Mouse (Mus musculus) E14TG2a.4 (cell line): Measurements from ENCODE around the gene Arhgef10l.
A peak's percentile ranks its signal among the peaks of the same experiment; 100 is the strongest.

Source experiments
- H3K27me3 ChIP-seq: 2 replicates; pipeline ENCODE4 v1.6.1; 2014; ENCODE audit warnings: low read length, control low read depth; ENCODE audit not compliant: insufficient read depth
- H3K36me3 ChIP-seq: 2 replicates; pipeline ENCODE4 v1.6.1; 2014; ENCODE audit warnings: low read length, control low read depth; ENCODE audit not compliant: insufficient read depth
- H3K4me1 ChIP-seq: replicated peaks from 2 replicates; pipeline ENCODE4 v1.6.1; 2014; ENCODE audit warnings: low read depth, low read length, control low read depth
- H3K4me3 ChIP-seq: replicated peaks from 2 replicates; pipeline ENCODE4 v1.5.1; 2014; ENCODE audit warnings: mild to moderate bottlenecking, low read length
- H3K9me3 ChIP-seq: 2 replicates; pipeline ENCODE4 v1.6.1; 2014; ENCODE audit warnings: low read length, control low read depth
- CTCF ChIP-seq: conservative IDR thresholded peaks from 2 replicates; pipeline ENCODE4 v1.5.1; 2014; ENCODE audit warnings: low read length
- NANOG ChIP-seq: IDR thresholded peaks from 2 replicates; pipeline ENCODE4 v1.6.1; 2014; ENCODE audit warnings: borderline replicate concordance, low read length, mixed read lengths
- POU5F1 ChIP-seq: IDR thresholded peaks from 2 replicates; pipeline ENCODE4 v1.6.1; 2014; ENCODE audit warnings: low read length, borderline replicate concordance

Gene Arhgef10l

DNA sequence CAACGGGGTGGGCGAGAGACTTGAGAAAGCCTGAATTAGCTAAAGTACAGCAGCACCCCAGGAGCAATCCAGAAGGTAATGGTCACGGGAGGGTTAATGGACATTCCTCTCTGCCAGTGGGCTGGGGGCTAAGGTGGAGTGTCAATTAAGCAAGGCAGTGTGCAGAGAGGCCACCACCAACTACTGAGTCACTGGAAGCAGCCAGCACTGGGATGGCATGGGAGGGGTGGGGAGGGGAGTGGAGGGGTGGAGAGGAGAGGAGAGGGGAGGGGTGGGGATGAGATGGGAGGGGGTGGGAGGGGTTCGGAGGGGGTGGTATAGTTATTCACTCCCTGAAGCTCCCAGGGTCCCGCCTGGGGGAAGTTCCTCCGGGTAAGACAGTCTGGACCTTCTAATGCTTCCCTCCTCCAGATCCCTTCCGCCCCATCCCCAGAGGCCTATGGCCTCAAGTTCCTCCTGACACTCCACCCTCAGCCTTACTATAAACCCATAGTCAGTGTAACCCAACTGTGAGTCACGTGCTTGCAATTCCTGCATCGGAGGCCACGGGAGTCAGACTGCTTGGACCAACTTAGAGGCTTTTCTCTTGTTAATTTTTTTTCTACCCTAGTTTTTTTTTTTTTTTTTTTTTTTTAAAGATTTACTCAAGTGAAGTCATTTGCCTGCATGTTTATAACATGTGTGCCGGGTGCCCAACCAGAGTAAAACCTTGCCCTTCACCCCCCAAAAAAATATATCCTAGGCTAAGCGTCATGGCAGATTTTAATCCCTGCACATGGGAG lies 22.4 kb upstream of the Arhgef10l start:
- Histone ChIP-seq H3K4me1 (peaks cover 60% of the 10 kb centered on the region), H3K9me3 (no peaks in the 10 kb centered on the region), H3K27me3 (no peaks in the 10 kb centered on the region), H3K36me3 (no peaks in the 10 kb centered on the region), H3K4me3 (no peak overlapping the region)
- TF ChIP-seq CTCF (no peak), POU5F1 (no peak), NANOG (no peak)

GRCm38 (mm10) chr4:140684881-140685303 lies 19.1 kb upstream of the Arhgef10l start:
- peak overlapping the region; percentile 37; the same call in 1 of the 2 replicates for H3K4me3 ChIP-seq
- H3K27me3 ChIP-seq = no peaks in the 10 kb centered on the region
- no peaks in the 10 kb centered on the region for H3K36me3 ChIP-seq
- TF ChIP-seq NANOG = no peak
- peak; percentile 35 for TF ChIP-seq CTCF
- TF ChIP-seq POU5F1 = no peak
- no peaks in the 10 kb centered on the region for H3K9me3 ChIP-seq
- H3K4me1 ChIP-seq = peaks cover 52% of the 10 kb centered on the region

DNA sequence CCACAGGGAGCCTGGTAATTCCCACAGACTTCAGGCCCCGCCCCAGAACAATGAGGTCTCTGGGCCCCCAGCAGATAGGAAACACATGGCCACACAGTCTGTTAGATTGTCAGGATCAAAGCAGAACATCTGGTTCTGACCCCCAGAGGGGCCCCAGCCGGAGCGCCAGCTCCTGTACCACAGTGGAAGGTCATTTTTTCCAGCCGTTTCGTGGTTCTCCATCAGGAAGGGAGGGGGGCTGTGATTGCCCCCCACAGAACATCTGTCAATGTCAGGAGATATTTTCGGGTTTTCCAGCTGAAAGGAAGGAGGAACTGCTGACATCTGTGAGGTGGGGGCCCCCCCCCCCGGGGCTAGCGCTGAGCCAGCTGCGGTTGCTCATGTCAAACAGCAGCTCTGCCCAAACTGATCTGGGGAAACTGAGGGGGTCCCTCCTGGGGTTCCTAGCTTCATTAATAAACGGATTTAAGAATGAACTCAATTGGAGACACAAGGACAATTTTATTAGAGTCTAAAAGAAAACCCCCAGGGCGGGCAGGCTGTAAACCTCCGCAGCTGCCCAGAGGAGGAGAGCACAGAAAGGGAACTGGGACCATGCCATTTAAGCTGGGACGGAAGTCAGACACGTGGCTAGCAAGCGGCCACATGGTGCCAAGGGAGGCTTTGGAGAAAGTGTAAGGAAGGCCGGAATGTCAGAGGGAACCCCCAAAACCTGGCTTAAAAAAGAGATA lies 18.5 kb upstream of the Arhgef10l start:
- TF ChIP-seq NANOG (no peak), POU5F1 (no peak), CTCF (no peak)
- Histone ChIP-seq H3K4me1 (peaks cover 49% of the 10 kb centered on the region), H3K4me3 (peak overlapping the region; percentile 37), H3K36me3 (no peaks in the 10 kb centered on the region), H3K9me3 (no peaks in the 10 kb centered on the region), H3K27me3 (no peaks in the 10 kb centered on the region)

GRCm38 (mm10) chr4:140683608-140684007 lies 17.8 kb upstream of the Arhgef10l start:
- no peak for TF ChIP-seq POU5F1
- no peak for TF ChIP-seq CTCF
- no peak for TF ChIP-seq NANOG
- Histone ChIP-seq H3K4me3 (no peak overlapping the region), H3K27me3 (no peaks in the 10 kb centered on the region), H3K4me1 (peaks cover 49% of the 10 kb centered on the region), H3K9me3 (no peaks in the 10 kb centered on the region), H3K36me3 (no peaks in the 10 kb centered on the region)

- H3K4me1 ChIP-seq = peaks cover 46% of the 10 kb centered on the region
- no peaks in the 10 kb centered on the region for H3K36me3 ChIP-seq
- TF ChIP-seq POU5F1 (no peak), CTCF (no peak), NANOG (no peak)
- H3K4me3 ChIP-seq = no peak overlapping the region
- no peaks in the 10 kb centered on the region for H3K27me3 ChIP-seq
- H3K9me3 ChIP-seq = no peaks in the 10 kb centered on the region
These were observed 15.1 kb upstream of the Arhgef10l start for GRCm38 (mm10) chr4:140680731-140681397.

DNA sequence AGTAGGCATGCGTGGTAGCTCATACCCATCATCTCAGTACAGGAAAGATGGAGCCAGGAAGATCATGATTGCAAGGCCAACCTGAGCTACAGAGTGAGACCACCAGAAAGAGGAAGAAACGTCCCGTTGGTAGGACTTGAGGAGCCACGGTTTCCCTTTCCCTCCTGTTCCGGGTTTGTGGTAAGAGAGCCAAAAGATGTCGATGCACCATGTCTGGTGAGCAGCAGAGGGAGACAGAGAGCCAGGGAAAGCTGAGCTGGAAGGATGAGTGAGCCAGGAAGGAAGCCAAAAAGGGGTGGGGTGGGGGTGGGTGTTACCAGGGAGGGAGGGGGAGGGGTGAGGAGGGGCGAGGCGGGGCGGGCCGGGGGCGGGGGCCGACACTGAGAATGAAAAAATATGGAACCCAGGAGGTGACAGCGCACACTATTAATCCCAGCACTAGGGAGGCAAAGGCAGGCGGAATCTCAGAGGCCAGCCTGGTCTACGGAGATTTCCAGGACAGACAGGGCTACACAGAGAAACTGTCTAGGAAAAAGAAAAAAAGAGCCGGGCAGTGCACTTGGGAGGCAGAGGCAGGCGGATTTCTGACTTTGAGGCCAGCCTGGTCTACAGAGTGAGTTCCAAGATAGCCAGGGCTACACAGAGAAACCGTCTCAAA lies 14.0 kb upstream of the Arhgef10l start:
- no peak for TF ChIP-seq POU5F1
- TF ChIP-seq NANOG = no peak
- TF ChIP-seq CTCF = peak; percentile 38
- peaks cover 36% of the 10 kb centered on the region for H3K4me1 ChIP-seq
- H3K9me3 ChIP-seq = no peaks in the 10 kb centered on the region
- no peaks in the 10 kb centered on the region for H3K36me3 ChIP-seq
- no peak overlapping the region for H3K4me3 ChIP-seq
- no peaks in the 10 kb centered on the region for H3K27me3 ChIP-seq

GRCm38 (mm10) chr4:140679038-140679437 lies 13.2 kb upstream of the Arhgef10l start:
- Histone ChIP-seq H3K27me3 (no peaks in the 10 kb centered on the region), H3K4me3 (no peak overlapping the region), H3K36me3 (no peaks in the 10 kb centered on the region), H3K4me1 (peaks cover 32% of the 10 kb centered on the region), H3K9me3 (no peaks in the 10 kb centered on the region)
- peak; percentile 76 for TF ChIP-seq CTCF
- TF ChIP-seq NANOG = no peak
- no peak for TF ChIP-seq POU5F1

DNA sequence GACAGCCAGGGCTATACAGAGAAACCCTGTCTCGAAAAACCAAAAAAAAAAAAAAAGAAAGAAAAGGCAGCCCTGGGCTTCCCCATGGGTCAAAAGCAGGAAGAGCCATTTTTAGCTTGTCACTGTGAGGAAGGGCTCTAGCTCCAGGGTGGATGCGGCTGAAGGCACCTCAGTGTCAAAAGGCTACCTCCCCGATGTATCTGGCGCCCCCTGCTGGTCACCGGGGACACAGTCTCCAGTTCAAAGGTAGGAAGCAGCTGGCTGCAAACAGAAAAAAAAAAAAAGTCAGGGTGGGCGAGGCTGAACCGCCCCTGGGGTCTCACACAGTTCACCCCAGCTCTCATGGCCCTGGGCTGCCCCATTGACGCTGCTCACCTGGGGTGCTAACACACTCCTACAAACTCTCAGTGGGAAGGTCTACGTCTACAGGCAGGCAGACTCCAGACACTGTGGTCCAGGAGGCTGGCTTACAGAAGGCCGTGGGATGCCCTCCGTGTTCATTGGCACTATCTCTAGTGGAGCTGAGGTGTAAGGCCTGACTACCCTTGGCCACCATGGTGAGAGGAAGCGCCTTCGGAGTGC lies 8.6 kb upstream of the Arhgef10l start:
- H3K27me3 ChIP-seq = no peaks in the 10 kb centered on the region
- no peak overlapping the region for H3K4me3 ChIP-seq
- H3K4me1 ChIP-seq = peaks cover 14% of the 10 kb centered on the region
- TF ChIP-seq CTCF (peak; percentile 48), NANOG (no peak)
- no peaks in the 10 kb centered on the region for H3K9me3 ChIP-seq
- no peaks in the 10 kb centered on the region for H3K36me3 ChIP-seq
